Mouse (Mus musculus): ENCODE results near the gene Donson. TPM values are rescaled to one million over a fixed set of nuclear protein-coding genes. Genes with fewer than 3 reads are reported as not detected.

Gene Donson
- polyA plus RNA-seq, 1 experiment: 45.8 TPM

- Histone ChIP-seq H3K27ac (ENCODE audit: control insufficient read depth, insufficient read depth, low read depth, low read length) (no peak overlapping the region), H3K4me3 (ENCODE audit: control insufficient read depth, low read depth, low read length) (no peak overlapping the region), H3K27me3 (ENCODE audit: control insufficient read depth, insufficient read depth, low read length) (no peaks in the 10 kb centered on the region), H3K36me3 (ENCODE audit: control insufficient read depth, insufficient read depth, low read length) (peaks cover 1% of the 10 kb centered on the region; the same call in 1 of the 2 replicates), H3K4me1 (ENCODE audit: control insufficient read depth, insufficient read depth, low read length) (no peaks in the 10 kb centered on the region)
- TF ChIP-seq POLR2A (IDR thresholded peaks at IDR 0.05; ENCODE audit: control insufficient read depth, low read depth, low read length): no peak
- no peak for TF ChIP-seq CTCF (IDR thresholded peaks at IDR 0.05; ENCODE audit: control insufficient read depth, insufficient read depth, insufficient replicate concordance, low read depth, low read length)
Measured at GRCm38 (mm10) chr16:91628673-91629072, 59.9 kb downstream of the Donson start.

- H3K4me1 ChIP-seq (ENCODE audit: control insufficient read depth, insufficient read depth, low read length): no peaks in the 10 kb centered on the region
- TF ChIP-seq CTCF (IDR thresholded peaks at IDR 0.05; ENCODE audit: control insufficient read depth, insufficient read depth, insufficient replicate concordance, low read depth, low read length) (no peak), POLR2A (IDR thresholded peaks at IDR 0.05; ENCODE audit: control insufficient read depth, low read depth, low read length) (no peak)
- no peak overlapping the region for H3K4me3 ChIP-seq (ENCODE audit: control insufficient read depth, low read depth, low read length)
- peaks cover 1% of the 10 kb centered on the region for H3K36me3 ChIP-seq (ENCODE audit: control insufficient read depth, insufficient read depth, low read length)
- H3K27me3 ChIP-seq (ENCODE audit: control insufficient read depth, insufficient read depth, low read length): no peaks in the 10 kb centered on the region
- no peak overlapping the region for H3K27ac ChIP-seq (ENCODE audit: control insufficient read depth, insufficient read depth, low read depth, low read length)
Measured at GRCm38 (mm10) chr16:91627831-91628230, 60.7 kb downstream of the Donson start.

Other genes starting within 250 kb of the Donson start
- 6.7 and 7.9 TPM in 2 replicates for gene Ifnar1, start 203.5 kb downstream of the Donson start, polyA plus RNA-seq (2012; rRNA removed)
- gene Ifngr2, start 141.7 kb downstream of the Donson start, polyA plus RNA-seq (2012; rRNA removed): 11.4 and 12.4 TPM in 2 replicates
- 50.6 and 54.1 TPM in 2 replicates for gene Tmem50b, start 91.0 kb downstream of the Donson start, polyA plus RNA-seq (2012; rRNA removed)
- gene Dnajc28, start 69.7 kb downstream of the Donson start, polyA plus RNA-seq (2012; rRNA removed): 9.0 and 12.5 TPM in 2 replicates
- gene Gart, start 41.8 kb downstream of the Donson start, polyA plus RNA-seq (2012; rRNA removed): 22.5 and 24.1 TPM in 2 replicates
- gene Son, start 41.3 kb downstream of the Donson start, polyA plus RNA-seq (2012; rRNA removed): 94.4 and 114 TPM in 2 replicates
- gene Cryzl1, start 40.2 kb upstream of the Donson start, polyA plus RNA-seq (2012; rRNA removed): 21.9 and 27.0 TPM in 2 replicates
- 30.5 and 31.7 TPM in 2 replicates for gene Itsn1, start 40.5 kb upstream of the Donson start, polyA plus RNA-seq (2012; rRNA removed)

Data from testis, adult 2 months (tissue).